Comparison of ENCODE assay signal across 34 mouse cellular contexts in the genomic region with DNA sequence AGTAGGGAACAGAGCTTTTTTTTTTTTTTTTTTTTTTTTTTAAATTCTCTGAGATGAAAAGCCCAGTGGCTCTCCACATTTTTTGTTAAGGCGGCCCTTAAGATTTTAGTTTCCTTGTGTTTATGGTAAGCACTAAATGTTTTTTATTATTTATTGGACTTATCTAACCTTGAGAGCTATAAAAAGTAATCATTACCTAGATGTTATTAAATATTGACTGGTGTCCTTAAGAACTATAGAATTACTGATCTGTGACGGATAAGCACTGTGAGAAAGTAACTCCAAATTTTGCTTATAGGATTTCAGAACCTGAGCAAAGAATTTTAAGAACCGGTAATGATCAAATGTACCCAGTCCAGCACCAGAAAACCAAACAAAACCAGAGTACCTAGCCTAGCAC.
"Had no signal": no experiment of that assay in that cellular context is flagged by ENCODE, and none has a peak within 500 bp of the region (broad histone marks: within the 10 kb centered on the region; RNA-seq: fewer than 3 reads in every experiment).

No protein-coding gene starts in this region.

- H3K4me2 ChIP-seq: heart, embryonic 11.5 days; heart, embryonic 12.5 days; heart, embryonic 13.5 days; heart, embryonic 15.5 days; hindbrain, embryonic 12.5 days; hindbrain, embryonic 13.5 days; hindbrain, embryonic 14.5 days; hindbrain, embryonic 15.5 days; kidney, embryonic 15.5 days had no signal

- ATAC-seq: hindbrain, embryonic 16.5 days; hindbrain, postnatal 0 days; inflammation-experienced regulatory T-cells, adult 6 months had no signal

- DNase-seq: heart, adult 2 months; heart, postnatal 10 days; heart, postnatal 14 days; heart, postnatal 36 days; heart, postnatal 4 days; kidney, adult 11 months; kidney, adult 18-20 months; kidney, adult 2 months; kidney, adult 8-10 months; kidney, adult 9 months; kidney, postnatal 10 days; kidney, postnatal 14 days; kidney, postnatal 25 days; kidney, postnatal 36 days; kidney, postnatal 4 days; layer of hippocampus, adult 9-11 months; layer of hippocampus, postnatal 36 days had no signal

- H3K9me3 ChIP-seq: heart, embryonic 10.5 days; heart, embryonic 12.5 days; heart, embryonic 13.5 days; heart, embryonic 15.5 days; hindbrain, embryonic 10.5 days; hindbrain, embryonic 12.5 days; hindbrain, embryonic 13.5 days; hindbrain, embryonic 15.5 days; kidney, embryonic 15.5 days had no signal

- H3K27ac ChIP-seq: heart, adult 2 months; heart, embryonic 10.5 days; heart, embryonic 13.5 days; heart, embryonic 15.5 days; hindbrain, embryonic 10.5 days; hindbrain, embryonic 12.5 days; hindbrain, embryonic 13.5 days; hindbrain, embryonic 14.5 days; hindbrain, embryonic 15.5 days; hindbrain, postnatal 0 days; kidney, postnatal 0 days; layer of hippocampus, adult 2 months; left cerebral cortex, adult 2 months had no signal

- H3K4me1 ChIP-seq: heart, embryonic 10.5 days; hindbrain, embryonic 12.5 days; hindbrain, embryonic 13.5 days; hindbrain, embryonic 15.5 days; kidney, embryonic 15.5 days had no signal

- H3K27me3 ChIP-seq: heart, embryonic 12.5 days; heart, embryonic 13.5 days; heart, embryonic 15.5 days; hindbrain, embryonic 12.5 days; hindbrain, embryonic 13.5 days; hindbrain, embryonic 15.5 days; kidney, embryonic 15.5 days had no signal

- H3K9ac ChIP-seq: heart, embryonic 12.5 days; heart, embryonic 13.5 days; heart, embryonic 15.5 days; hindbrain, embryonic 12.5 days; hindbrain, embryonic 13.5 days; hindbrain, embryonic 14.5 days; hindbrain, embryonic 15.5 days; kidney, embryonic 15.5 days had no signal

- H3K36me3 ChIP-seq: heart, embryonic 10.5 days; heart, embryonic 12.5 days; heart, embryonic 13.5 days; heart, embryonic 15.5 days; hindbrain, embryonic 10.5 days; hindbrain, embryonic 12.5 days; hindbrain, embryonic 13.5 days; hindbrain, embryonic 15.5 days; kidney, embryonic 15.5 days had no signal

- H3K4me3 ChIP-seq: heart, adult 2 months; heart, embryonic 10.5 days; heart, embryonic 12.5 days; heart, embryonic 13.5 days; heart, embryonic 15.5 days; hindbrain, embryonic 10.5 days; hindbrain, embryonic 12.5 days; hindbrain, embryonic 13.5 days; hindbrain, embryonic 15.5 days; kidney, embryonic 15.5 days; layer of hippocampus, adult 2 months; left cerebral cortex, adult 2 months had no signal
